Mouse (Mus musculus) ovary, postnatal 14 days (tissue): ENCODE results near the gene Calhm5.

Source experiments
- DNase-seq: peaks from one replicate; pipeline ENCODE4 v3.0.0; 2022; ENCODE audit warnings: low spot score

The Calhm5 gene

DNA sequence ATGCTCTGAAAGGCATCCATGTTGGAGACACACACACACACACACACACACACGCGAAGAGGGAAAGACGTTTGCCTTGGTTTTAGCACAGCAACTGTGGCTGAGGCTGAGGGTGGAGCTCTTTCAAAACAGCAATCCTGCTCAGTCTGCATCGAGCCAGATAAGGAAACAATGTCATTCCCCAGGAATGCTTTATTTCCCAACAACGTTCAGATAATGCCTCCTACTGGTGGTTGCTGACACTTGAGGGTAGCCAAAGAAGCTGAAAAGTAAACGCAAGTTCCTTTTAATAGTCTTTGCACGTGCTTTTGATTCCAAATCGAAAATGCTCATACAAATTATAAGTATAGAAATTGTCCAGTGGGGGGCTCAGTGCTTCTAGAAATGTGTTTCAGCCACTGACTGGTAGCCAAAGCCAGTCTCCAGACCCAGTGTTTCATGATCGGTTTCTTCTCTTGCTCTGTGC, at the start of gene Calhm5:
Gene Calhm5, minus strand, starts transcription at position 102 of the 466 bp plus-strand sequence.
- peak; percentile 25 for DNase-seq

DNA sequence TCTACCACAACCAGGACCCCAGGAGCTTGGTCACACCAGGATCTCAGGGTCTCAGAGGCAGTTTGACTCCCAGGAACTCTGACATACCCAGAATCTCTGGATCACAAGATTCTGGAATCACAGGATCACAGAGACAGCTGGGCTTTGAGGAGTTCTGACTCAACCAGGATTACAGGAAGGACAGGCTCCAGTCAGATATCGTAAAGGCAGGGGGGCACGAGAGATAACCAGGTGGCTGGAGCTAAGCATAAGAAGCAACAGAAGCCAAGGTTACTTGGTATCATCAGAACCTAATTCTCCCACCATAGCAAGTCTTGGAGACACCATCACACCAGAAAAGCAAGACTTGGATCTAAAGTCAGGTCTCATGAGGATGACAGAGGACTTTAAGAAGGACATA, 45.4 kb upstream of the Calhm5 start:
- DNase-seq: no peak

DNA sequence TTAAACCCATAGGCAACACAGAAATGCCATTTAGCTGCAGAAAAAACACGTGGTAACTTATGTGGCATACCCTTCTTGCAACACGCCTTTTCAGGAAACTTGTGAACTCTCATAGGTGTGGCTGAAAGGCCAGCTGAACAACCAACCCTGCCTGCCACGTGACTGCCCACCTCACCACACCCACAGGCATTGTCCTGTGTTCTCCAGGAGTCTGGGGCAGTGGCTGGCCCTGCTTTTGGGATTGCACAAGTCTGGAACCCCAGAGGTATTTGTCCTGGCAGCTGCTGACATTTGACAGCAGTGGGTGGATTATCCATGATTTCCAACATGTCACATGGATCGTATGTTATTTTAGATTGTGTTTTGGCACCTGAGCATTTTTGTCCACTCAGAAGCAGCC, 43.4 kb upstream of the Calhm5 start:
- no peak for DNase-seq

DNA sequence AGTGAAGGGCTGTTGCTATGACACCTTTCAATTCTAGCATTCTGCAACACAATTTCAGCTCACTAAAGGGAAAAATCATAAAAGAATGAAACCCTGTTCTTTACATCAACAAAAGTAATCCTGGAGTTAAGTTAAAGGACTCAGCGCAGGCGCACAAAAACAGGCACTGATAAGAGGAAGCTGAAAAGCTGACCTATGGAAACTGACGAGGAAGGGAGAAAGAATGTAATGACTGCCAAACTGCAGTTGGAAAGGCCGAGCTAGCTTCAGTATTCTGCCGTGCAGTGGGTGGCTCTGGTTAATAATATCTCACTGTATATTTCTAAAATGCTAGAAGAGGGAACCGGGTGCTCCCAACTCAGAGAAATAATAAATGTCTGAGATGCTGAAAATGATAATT, 41.7 kb upstream of the Calhm5 start:
- DNase-seq: no peak

DNA sequence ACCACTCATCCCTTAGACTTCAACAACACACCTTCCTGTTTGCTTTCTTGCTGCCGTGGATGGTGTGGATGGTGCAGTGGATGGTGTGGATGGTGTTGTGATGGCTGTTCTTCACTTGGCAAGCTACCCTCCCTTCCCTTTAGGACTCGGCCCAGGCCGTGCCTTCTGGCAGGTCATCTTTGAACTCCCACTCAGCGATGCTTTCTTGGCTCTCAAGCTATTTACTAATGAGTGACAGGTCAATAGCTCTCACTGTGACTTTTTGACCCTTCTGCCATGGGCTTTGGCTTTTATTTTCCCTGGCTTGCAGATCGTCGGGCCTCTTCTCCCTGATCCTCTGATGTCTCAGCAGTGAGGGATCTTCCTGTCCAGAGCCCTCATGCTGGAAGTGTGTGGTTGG, 40.1 kb upstream of the Calhm5 start:
- no peak for DNase-seq

DNA sequence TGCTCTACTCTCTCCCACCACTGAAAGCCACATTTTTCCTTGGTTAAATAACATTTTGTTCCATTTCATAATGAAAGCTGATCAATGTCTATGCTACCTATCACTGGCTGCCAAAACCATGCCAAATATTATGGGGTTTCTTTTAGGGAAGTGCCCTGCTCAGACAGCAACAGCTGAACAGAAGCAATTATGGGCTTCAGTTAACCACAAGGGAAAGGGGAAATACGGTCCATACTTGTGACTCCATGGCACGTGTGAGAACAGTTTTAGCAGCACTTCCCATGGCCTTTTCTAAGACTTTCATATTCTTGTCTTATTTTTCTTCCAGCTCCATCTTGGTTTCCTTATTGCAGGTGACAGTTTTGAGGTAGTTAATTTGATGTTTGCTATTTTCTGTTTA, 35.0 kb upstream of the Calhm5 start:
- DNase-seq: no peak

DNA sequence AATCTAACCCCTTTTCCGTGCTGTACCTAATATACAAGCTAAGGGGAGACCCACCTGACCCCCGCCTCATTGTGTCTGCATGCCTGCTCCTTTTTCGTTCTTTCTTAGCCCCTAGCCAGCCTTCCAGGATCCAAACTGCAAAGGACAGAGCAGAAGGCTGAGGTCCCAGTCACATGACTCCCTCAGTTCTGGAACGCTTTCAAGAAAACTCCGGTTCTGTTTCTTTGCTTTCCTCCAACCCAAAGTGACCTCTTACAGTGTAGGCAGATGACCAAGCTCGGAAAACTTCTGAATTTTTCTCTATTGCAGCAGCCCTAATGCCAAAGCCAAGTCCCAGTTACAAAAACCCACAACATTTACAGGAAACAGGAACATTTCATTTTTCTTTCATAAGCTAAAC, 32.1 kb upstream of the Calhm5 start:
- no peak for DNase-seq

DNA sequence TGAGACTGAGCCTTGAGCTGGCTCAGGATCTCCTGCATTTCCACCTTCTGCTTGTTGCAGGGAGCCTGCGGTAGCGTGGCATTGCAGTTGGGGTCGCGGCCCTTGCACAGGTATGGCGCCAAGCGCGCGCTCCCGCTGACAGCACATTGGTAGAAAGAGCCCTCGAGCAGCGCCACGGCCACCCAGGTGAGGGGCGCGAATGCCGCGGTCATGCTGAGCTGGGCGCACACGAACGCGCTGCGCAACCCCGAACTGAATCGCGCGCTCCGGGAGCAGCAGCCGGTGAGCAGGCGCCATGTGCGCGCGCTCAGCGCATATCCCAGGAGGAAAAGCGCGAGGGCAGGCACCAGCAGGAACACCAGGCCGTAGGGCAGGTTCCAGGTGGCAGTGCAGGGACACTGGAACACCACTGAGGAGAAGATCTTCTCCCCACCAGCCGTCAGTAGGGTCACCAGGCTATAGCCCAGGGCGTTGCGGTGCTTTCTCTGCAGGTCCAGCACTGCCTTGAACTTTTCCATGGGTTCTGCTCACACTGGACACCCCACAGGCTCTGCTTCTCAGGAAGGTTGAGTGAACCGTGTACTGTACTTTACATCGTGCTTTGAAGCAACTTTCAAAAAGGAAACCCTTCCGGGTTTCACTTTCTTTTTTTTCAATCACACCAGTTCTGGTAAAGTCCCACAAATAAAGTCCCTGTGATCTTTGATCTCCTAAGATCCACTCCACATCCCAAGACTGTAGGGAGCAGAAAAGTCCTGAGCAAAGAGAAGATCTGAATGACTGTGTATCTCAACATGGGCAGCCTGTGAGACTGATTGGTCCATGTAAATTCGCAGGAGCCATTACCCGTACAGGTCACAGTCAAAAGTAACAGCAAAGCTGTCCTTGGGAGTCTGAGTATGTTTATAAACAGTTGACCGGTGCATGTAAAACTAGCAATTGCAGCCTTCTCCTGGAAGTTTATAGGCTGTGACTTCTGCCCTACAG, 31.4 kb upstream of the Calhm5 start, which contains the start of gene Calhm6:
Gene Calhm6, minus strand, starts transcription at position 593 of the 987 bp plus-strand sequence.
- peak; percentile 17 for DNase-seq

DNA sequence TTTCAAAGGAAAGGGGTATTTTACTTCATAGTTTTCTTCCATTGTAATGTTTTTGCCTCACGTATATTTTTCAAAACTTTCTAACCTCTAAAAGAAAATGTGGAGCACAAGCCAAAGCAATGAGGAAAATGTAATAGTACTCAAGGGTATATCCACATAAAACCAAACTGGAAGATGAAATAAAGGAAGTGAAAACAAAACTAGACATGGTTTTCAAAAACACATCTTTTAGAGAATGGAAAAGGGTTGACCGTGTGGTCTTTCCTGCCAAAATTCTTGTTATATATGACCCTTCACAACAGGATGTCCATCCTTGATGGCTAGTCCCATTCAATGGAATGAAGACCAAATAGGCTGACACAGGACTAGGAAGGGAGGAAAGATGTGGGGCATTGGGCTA, 22.1 kb upstream of the Calhm5 start:
- DNase-seq: no peak

DNA sequence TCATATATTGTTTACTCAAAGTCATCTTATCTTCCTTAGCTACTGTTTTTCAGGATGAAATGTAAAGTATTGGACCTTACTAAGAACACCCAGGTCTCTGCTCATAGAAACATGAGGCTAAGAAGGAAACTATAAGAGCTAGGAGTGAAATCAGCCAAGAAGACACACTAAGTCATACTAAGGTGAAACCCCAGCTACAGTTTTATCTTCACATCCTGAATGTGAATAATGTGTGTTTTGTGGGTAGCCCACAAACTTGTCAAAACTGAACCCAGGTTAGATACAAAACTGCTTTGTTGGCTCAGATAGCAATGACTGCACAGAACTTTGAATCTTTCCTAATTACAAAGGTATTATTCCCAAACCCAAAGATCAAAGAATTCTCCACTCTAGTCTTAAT, 21.5 kb upstream of the Calhm5 start:
- no peak for DNase-seq

DNA sequence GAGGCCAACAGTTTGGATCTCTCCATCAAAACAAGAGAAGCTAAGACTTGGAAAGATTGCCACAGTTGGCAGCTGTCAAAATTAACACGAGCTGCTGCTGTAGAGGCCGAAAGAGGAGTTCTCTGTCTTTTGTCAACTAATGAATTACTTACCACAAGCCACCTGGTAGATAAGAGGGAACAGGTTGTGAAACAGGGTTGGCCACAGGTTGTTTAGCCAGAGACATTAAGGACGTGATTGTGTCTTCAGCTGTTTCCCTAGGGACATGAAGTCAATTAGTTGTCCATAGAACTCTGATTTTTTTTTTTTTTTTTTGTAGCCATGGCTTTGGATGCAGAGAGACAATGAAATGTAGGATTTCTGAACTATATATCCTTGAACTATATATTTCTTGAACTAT, 20.8 kb upstream of the Calhm5 start:
- DNase-seq: no peak

DNA sequence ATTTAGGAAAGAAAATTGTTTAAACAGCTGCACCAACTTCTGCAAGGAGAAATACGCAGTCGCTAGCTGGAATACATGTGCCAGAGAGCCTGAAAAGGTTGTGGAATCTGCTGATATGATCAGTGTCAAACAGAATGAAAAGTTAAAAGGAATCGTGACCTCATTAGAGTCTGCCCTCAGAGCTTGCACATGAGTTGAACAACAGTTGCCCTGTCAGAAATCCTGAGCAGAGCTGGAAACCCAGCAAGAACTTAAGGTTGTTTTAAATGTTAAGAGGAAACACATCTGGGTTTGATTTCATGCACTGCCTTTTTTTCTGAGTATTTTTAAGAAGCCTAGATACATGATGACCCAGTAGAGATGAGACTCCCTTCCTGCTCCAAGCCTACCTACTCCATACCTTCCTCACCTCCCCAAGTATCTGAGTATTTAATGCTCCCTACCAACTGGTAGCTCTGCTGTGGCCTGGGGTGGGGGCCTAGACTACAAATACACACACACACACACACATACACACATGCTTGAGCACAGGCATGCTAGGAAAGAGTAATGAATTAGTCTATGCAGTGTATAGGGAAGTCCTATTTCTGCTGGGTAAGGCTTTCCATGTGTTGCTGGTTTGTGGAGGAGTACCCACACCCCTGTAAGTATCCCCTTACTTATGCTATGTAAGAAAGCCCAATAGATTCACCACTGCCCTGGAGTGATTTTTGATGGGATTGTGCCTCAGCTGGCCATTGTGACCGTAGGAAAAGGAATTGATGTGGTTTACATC, 15.8 kb upstream of the Calhm5 start:
- DNase-seq: no peak

DNA sequence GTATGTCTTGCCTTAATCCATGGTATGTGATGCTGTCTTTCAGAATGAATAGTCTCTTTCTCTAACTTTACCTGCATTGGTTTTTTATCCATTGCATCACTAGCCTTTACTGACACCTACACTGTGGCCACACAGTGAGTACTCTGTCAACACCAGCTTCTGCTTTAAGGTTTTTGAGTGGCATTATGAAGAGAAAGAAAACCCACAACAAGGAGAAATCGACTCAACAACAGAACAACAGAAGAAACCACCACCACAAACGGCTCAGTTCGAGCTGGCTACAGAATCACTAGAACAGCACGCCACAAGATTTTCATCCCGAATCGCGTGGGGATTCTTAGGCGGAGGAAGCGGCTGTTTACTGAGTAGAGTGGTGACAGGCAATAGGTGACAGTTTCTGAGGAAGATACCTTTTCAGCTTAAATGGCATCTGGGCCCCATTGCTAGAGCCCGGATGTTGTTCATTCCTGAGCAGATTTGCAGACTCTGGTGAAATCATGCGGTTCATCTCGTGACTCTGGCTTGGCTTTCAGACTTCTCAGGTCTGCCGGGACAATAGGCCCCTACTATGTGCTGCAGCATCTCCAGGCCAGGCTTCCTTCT, 14.6 kb upstream of the Calhm5 start:
- DNase-seq: no peak

DNA sequence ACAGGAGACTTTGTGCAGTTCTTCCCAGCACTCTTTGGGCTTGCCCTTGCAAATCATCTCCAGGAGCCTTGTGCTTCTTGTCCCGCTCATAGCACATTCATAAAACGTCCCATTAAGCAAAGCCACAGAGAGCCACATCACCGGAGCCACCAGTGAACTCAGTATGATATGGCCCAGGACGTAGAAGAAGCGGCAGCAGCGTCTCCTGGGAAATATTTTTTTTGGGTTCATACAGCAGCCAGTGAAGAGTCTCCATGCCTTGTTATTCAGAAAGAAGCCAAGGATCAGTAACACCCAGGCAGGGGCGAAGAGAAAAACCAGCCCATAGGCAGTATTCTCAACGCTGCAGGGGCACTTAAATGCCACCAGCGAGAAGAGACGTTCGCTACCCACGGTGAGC, 355 bp downstream of the Calhm5 start:
- DNase-seq: no peak

DNA sequence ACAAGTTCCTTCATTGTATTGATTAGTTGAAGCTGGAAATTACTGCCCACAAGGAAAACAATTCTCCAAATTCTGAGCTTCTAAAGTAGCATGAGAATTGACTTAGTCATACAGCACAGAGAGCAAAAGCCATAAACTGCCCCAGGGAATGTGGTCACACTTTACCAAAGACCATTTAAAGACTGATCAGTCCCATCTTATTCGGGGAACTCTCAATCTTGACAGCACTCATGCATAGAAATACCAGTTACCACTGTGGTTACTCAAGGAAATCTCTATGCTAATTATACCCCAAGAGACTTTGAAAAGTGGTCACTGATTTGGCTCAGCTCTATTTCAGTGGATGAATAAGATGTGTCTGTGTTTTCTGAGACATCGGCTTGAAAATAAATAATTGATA, 1.2 kb downstream of the Calhm5 start:
- DNase-seq: no peak

DNA sequence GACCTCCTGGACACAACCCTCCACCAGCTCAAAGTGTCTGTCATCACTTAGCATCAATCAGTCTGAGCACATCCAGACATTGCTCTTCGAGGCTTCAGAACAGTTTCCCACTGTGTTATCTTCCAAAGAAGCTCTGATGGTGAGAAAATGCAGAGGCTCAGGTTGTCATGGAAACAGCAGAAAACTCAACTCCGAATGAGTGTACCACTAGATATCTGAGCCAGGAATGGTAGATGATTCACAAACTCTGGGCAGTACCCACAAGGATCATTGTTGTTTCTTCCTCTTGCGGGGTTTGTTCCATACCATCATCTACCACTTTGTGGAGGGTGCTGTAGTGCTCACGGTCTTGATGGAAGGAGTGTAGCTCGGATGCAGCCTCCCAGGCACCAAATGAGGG, 4.4 kb downstream of the Calhm5 start:
- no peak for DNase-seq

DNA sequence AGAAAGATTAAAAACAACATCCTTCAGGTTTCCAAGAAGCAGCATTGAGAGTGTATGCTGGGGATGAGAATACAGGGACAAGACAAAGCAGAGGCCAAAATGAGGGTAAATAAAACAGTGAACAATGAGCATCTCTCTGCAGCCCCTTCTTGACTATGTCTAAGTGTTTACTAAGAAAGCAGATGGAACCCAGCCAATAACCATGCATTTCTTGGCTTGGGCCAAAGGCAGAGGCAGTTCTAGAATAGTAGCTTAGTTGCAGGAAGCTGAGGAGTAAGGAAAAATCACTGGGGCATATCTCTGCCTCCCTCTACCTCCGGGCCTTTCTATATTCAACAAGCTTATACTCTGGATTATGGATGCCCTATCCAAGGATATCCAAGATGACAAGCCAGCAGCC, 5.8 kb downstream of the Calhm5 start:
- DNase-seq: no peak

DNA sequence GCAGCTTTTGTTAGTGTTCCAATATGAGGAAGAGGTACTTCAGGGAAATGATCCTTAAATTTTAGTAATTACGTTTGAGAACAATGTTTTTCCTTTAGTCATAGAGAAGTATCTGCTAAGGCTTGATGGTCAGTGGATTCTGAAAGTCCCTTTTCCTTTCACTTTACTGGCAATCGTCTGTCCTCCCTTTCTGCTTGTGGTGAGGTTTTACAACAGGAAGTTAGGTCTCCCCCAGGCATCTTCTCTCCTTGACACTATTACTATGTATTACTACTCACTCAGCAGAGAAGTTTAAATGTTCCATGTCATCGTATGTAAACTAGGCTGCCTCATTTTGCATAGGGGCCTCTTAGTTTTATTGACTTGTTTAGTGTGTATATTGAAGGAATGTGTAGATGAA, 6.8 kb downstream of the Calhm5 start:
- no peak for DNase-seq

DNA sequence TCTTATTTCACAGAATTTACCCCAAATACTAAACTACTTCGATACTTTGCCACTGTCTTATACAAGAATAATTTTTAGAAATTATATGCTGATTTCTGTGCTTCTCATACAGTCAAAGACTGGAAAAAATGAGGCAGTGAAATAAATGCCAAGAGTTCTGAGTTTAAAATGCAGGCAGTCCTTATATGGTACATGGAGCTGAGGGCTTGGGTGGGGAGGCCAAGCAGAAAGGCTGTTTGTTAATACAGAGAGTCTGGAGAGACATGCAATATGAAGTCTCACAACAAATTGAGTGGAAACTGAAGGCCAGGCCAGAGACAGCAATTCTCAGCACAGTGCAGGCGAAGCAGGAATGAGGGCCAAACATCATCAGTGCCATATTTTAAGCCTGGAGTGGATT, 7.8 kb downstream of the Calhm5 start:
- no peak for DNase-seq

DNA sequence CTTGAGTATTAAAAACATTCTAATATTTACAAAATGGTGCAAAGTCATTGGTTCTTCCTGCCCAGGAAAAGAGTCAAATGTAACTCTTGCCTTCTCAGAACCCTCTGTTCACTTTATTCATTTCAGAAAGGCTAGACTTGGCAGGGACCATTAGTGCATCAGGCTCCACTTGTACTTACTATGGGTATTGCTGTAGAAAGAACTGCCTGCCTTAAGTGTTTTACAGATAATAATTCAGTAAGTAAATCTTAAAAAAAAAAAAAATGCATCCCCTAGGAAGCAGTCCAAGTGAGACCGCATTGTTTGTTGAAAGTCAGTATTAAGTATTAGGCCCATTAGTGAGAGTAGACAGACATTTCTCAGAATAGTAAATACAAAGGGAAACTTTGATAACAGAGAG, 9.8 kb downstream of the Calhm5 start:
- DNase-seq: no peak

DNA sequence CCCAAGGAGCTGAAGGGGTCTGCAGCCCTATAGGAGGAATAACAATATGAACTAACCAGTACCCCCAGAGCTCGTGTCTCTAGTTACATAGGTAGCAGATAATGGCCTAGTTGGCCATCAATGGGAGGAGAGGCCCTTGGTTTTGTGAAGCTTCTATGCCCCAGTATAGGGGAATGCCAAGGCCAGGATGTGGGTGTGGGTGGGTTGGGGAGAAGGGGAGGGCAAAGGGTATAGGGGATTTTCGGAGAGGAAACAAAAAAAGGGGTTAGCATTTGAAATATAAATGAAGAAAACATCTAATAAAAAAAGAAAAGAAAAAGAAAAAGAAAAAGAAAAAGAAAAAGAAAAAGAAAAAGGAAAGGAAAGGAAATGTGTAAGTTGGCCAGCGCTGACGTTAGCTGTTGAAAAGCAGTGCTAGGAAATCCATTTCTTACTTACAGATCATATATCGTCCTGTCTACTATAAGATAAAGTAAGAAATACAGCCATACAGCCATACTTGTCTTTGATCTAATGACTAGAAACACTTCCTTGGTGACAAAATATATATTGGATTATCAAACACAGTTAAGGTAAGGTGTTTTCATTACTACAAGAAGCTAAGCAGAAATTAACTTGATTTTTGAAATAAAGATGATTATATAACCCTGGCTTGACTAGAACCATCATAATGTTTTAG, 21.7 kb downstream of the Calhm5 start:
- no peak for DNase-seq

DNA sequence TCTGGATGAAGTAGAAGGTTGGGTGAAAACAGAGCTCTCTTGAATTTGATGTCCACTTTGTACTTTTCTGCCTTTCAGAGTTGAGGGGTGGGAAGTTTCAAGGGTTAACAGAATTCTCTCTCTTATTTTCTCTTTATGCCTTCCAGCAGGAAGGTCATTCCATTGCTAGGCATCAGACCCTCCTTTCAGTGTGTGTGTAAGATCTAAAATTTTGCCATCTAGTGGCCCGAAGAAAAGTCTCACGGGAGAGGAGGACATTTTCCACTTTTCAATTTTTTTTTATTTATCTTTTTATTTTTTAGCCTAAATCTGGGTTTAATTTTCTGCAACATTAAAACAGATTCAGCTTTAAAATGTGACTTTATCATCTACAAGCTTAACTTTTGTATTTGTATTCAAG, 24.7 kb downstream of the Calhm5 start:
- DNase-seq: no peak
